Mouse (Mus musculus): ENCODE data around the gene Zbtb4. TPM values are rescaled to one million over a fixed set of nuclear protein-coding genes. Genes with fewer than 3 reads are reported as not detected.
A peak's percentile ranks its signal among the peaks of the same experiment; 100 is the strongest.

Gene Zbtb4
- polyA plus RNA-seq, 1 experiment, result 35.6 TPM

DNA sequence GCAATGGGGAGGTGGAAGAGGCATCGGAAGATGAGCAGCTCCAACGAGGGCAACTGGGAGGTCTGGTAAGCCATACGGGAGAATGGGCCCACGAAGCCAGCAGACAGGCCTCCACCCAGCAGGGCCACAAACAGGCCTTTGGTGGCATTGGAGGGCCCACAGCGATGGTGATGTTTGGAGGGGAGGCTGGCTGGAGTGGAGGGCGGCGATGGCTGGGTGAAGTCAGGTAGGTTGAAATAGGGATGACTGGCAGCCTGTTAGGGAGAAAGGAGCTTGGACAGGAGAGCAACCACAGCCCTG, 4.9 kb upstream of the Zbtb4 start:
- Histone ChIP-seq H3K27ac (ENCODE audit: control insufficient read depth, insufficient read depth, low read length) (no peak overlapping the region), H3K36me3 (ENCODE audit: control insufficient read depth, insufficient read depth, low read length) (no peaks in the 10 kb centered on the region), H3K4me3 (ENCODE audit: control insufficient read depth, insufficient read depth, low read length) (no peak overlapping the region), H3K4me1 (replicated peaks; ENCODE audit: control insufficient read depth, insufficient read depth, low read length) (peaks cover 19% of the 10 kb centered on the region), H3K27me3 (ENCODE audit: control insufficient read depth, insufficient read depth, low read length) (no peaks in the 10 kb centered on the region)
- TF ChIP-seq POLR2A (IDR thresholded peaks at IDR 0.05; ENCODE audit: control insufficient read depth, extremely low read depth, insufficient read depth, low read length, poor library complexity) (no peak), CTCF (IDR thresholded peaks at IDR 0.05; ENCODE audit: borderline replicate concordance, control insufficient read depth, extremely low read depth, insufficient read depth, low read length, poor library complexity) (no peak)
- 96% methylated on average over 7 of the region's 7 CpGs for WGBS
- no peak for DNase-seq

DNA sequence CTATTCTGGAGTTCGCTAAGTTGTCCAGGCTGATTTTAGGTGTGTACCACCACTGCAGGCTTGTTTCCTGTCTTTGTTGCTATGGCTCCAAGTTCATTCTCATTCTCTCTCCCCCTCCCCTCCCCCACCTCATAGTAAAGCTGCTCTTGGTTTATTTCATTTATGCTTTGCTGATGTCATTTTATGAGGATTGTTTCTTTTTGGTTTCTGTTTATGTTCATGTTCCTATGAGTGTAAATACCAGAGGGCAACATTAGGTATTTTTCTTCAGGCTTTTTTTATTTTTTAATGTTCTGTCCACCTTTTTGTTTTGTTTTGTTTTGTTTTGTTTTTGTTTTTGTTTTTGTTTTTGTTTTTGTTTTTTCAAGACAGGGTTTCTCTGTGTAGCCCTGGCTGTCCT, 3.8 kb upstream of the Zbtb4 start, which contains the start of gene Slc35g3:
Gene Slc35g3, minus strand, starts transcription at position 101 of the 400 bp plus-strand sequence.
- H3K4me3 ChIP-seq (ENCODE audit: control insufficient read depth, insufficient read depth, low read length), result no peak within 1 kb of the TSS
- H3K36me3 ChIP-seq (ENCODE audit: control insufficient read depth, insufficient read depth, low read length), result no peaks in the 10 kb centered on the region
- H3K4me1 ChIP-seq (replicated peaks; ENCODE audit: control insufficient read depth, insufficient read depth, low read length), result peaks cover 20% of the 10 kb centered on the region
- H3K27me3 ChIP-seq (ENCODE audit: control insufficient read depth, insufficient read depth, low read length), result no peaks in the 10 kb centered on the region
- WGBS, result 61% methylated on average over 1 of the region's 1 CpGs
- no peak within 1 kb of the TSS for H3K27ac ChIP-seq (ENCODE audit: control insufficient read depth, insufficient read depth, low read length)
- no peak for TF ChIP-seq CTCF (IDR thresholded peaks at IDR 0.05; ENCODE audit: borderline replicate concordance, control insufficient read depth, extremely low read depth, insufficient read depth, low read length, poor library complexity)
- no peak for TF ChIP-seq POLR2A (IDR thresholded peaks at IDR 0.05; ENCODE audit: control insufficient read depth, extremely low read depth, insufficient read depth, low read length, poor library complexity)
- DNase-seq, result no peak

DNA sequence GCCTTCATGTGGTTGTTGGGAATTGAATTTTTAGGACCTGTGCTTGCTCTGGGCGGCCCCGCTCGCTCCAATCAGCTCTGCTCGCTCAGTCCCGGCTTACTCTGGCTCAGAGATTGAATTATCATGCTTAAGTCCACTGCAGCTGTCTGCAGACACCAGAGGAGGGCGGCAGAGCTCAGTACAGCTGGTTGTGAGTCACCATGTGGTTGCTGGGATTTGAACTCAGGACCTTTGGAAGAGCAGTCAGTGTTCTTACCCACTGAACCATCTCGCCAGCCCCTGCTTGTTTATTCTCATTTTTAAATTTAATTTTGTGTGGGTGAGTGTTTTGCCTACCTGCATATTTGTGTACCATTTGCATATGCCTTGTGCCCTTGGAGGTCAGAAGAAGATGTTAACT, 2.2 kb upstream of the Zbtb4 start:
- TF ChIP-seq CTCF (IDR thresholded peaks at IDR 0.05; ENCODE audit: borderline replicate concordance, control insufficient read depth, extremely low read depth, insufficient read depth, low read length, poor library complexity) (no peak), POLR2A (IDR thresholded peaks at IDR 0.05; ENCODE audit: control insufficient read depth, extremely low read depth, insufficient read depth, low read length, poor library complexity) (no peak)
- peaks cover 31% of the 10 kb centered on the region for H3K4me1 ChIP-seq (replicated peaks; ENCODE audit: control insufficient read depth, insufficient read depth, low read length)
- H3K27ac ChIP-seq (ENCODE audit: control insufficient read depth, insufficient read depth, low read length), result no peak overlapping the region
- WGBS, result 92% methylated on average over 7 of the region's 7 CpGs
- no peak overlapping the region for H3K4me3 ChIP-seq (ENCODE audit: control insufficient read depth, insufficient read depth, low read length)
- no peak for DNase-seq
- no peaks in the 10 kb centered on the region for H3K36me3 ChIP-seq (ENCODE audit: control insufficient read depth, insufficient read depth, low read length)
- no peaks in the 10 kb centered on the region for H3K27me3 ChIP-seq (ENCODE audit: control insufficient read depth, insufficient read depth, low read length)

DNA sequence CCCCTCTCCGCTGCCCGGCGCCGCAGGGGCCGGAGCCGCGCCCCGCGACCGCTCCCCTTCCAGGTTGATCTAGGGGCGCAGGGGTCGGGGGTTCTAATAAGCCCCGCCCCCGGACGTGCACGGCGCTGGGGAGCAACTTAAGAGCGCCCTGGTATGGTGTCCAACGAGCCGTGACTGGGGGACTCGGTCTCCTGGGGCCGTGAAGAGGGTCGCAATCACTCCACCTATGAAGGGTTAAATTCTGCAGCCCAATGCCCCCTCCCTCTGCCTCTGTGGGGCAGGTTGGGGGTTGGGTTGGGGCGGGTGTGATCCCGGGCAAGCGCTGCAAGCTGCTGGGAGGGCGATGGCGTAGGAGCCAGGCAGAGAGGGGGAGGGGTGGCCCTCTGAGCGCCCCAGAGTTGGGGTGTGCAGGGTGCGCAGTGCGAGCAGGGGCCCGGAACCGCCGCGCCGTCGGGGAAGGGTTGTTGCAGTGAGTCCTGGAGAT, 456 bp downstream of the Zbtb4 start:
- WGBS, result under 1% methylated on average over 37 of the region's 37 CpGs
- H3K27ac ChIP-seq (ENCODE audit: control insufficient read depth, insufficient read depth, low read length), result peak overlapping the region; percentile 63
- peaks cover 26% of the 10 kb centered on the region for H3K4me1 ChIP-seq (replicated peaks; ENCODE audit: control insufficient read depth, insufficient read depth, low read length)
- TF ChIP-seq POLR2A (IDR thresholded peaks at IDR 0.05; ENCODE audit: control insufficient read depth, extremely low read depth, insufficient read depth, low read length, poor library complexity) (peak; percentile 12; the same call in 1 of the 2 replicates), CTCF (IDR thresholded peaks at IDR 0.05; ENCODE audit: borderline replicate concordance, control insufficient read depth, extremely low read depth, insufficient read depth, low read length, poor library complexity) (0 out of 2 replicates have a peak, but pooled peaks have one; percentile 10)
- H3K36me3 ChIP-seq (ENCODE audit: control insufficient read depth, insufficient read depth, low read length), result no peaks in the 10 kb centered on the region
- DNase-seq, result peak; percentile 88
- H3K27me3 ChIP-seq (ENCODE audit: control insufficient read depth, insufficient read depth, low read length), result no peaks in the 10 kb centered on the region
- peak overlapping the region; percentile 89 for H3K4me3 ChIP-seq (ENCODE audit: control insufficient read depth, insufficient read depth, low read length)

DNA sequence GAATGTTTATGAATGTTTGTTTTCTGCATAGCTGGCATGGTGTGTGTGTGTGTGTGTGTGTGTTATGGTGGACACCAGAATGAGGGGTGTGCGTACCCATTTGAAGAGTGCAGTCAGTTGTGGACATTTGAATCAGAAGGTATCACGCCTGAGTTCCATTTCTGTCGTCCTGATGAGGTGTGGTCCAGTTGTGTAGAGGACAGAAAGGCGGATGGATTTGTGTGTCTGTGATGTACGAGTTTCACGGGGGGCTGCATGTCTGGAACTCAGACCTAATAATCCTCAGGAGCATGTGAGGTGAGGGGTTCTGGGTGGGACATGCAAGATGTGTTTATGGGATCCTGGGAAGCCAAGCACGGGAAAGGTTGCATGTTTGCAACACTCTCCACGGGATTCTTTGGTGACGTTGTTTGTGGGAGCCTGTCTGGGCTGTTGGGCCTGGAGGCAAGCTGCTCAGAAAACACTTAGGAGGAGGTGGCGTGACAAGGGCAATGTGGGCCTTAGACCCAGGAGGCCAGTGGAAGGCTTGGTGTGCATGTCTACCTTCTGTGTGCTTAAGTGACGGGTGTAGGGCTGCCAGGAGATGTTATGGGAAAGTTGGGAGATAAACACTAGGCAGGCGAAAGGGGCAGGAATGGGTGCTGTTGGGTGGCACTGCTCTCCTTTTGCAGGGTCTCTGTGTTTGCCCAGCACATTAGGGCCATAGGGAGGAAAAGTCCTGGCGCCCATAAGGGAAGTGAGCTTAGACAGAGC, 1.3 kb downstream of the Zbtb4 start:
- DNase-seq, result no peak
- 88% methylated on average over 13 of the region's 13 CpGs for WGBS
- H3K27ac ChIP-seq (ENCODE audit: control insufficient read depth, insufficient read depth, low read length), result no peak overlapping the region

DNA sequence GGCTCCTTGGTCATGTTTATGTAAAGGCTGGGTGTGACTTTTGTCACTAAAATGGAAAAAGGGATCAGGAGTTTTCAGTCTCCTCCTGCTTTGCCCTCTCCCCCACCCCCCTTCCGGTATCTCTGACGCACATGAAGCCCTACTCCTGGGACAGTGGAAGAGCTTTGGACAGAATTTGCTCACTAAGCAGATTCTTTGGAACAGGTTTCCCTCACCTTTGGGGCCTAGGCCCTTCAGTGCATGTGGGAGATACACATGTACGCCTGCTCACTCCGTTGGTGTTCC, 1.9 kb downstream of the Zbtb4 start:
- TF ChIP-seq CTCF (IDR thresholded peaks at IDR 0.05; ENCODE audit: borderline replicate concordance, control insufficient read depth, extremely low read depth, insufficient read depth, low read length, poor library complexity), result no peak
- TF ChIP-seq POLR2A (IDR thresholded peaks at IDR 0.05; ENCODE audit: control insufficient read depth, extremely low read depth, insufficient read depth, low read length, poor library complexity), result no peak
- Histone ChIP-seq H3K27me3 (ENCODE audit: control insufficient read depth, insufficient read depth, low read length) (no peaks in the 10 kb centered on the region), H3K4me1 (replicated peaks; ENCODE audit: control insufficient read depth, insufficient read depth, low read length) (peaks cover 22% of the 10 kb centered on the region), H3K4me3 (ENCODE audit: control insufficient read depth, insufficient read depth, low read length) (no peak overlapping the region), H3K27ac (ENCODE audit: control insufficient read depth, insufficient read depth, low read length) (no peak overlapping the region), H3K36me3 (ENCODE audit: control insufficient read depth, insufficient read depth, low read length) (no peaks in the 10 kb centered on the region)
- no peak for DNase-seq
- WGBS, result 91% methylated on average over 4 of the region's 4 CpGs

More for the DNA sequence above, 1.3 kb downstream of the Zbtb4 start:
- TF ChIP-seq POLR2A (IDR thresholded peaks at IDR 0.05; ENCODE audit: control insufficient read depth, extremely low read depth, insufficient read depth, low read length, poor library complexity), result no peak
- TF ChIP-seq CTCF (IDR thresholded peaks at IDR 0.05; ENCODE audit: borderline replicate concordance, control insufficient read depth, extremely low read depth, insufficient read depth, low read length, poor library complexity), result no peak
- no peak overlapping the region for H3K4me3 ChIP-seq (ENCODE audit: control insufficient read depth, insufficient read depth, low read length)
- no peaks in the 10 kb centered on the region for H3K27me3 ChIP-seq (ENCODE audit: control insufficient read depth, insufficient read depth, low read length)
- no peaks in the 10 kb centered on the region for H3K36me3 ChIP-seq (ENCODE audit: control insufficient read depth, insufficient read depth, low read length)
- peaks cover 22% of the 10 kb centered on the region for H3K4me1 ChIP-seq (replicated peaks; ENCODE audit: control insufficient read depth, insufficient read depth, low read length)

Measured in thymus, adult 2 months (tissue).